ENCODE assay signal across 27 mouse cellular contexts in the genomic region with DNA sequence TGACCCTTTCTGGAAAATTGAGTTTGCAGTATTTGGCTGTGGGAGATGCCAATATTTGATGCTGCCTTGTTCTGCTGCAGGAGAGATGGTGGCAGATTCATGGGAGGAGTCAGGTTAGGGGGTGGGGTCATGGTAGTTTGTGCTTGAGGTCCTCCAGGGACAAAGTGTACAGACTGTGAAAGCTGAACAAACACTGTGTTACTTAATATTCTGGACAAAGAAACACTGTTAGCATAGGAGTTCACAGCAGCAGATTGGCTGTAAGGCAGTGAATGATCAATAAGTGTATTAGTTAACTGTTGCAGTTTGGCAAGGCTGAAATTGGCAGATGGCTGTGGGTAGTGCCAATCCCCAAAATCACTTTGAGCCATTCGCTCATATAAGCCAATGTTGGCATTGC. TPM values are rescaled to one million over a fixed set of nuclear protein-coding genes. Genes with fewer than 3 reads are reported as not detected.
DNase-seq lines count a peak whose midpoint lies in the region; ATAC-seq and TF ChIP-seq lines count a peak whose summit lies in the region.
"Had no signal": no experiment of that assay in that cellular context is flagged by ENCODE, and none has a peak within 500 bp of the region (broad histone marks: within the 10 kb centered on the region; RNA-seq: fewer than 3 reads in every experiment).

No protein-coding gene starts in this region.

- no peaks in the 10 kb centered on the region for H3K36me3 ChIP-seq in liver, adult 2 months (ENCODE audit: control insufficient read depth, insufficient read depth, low read length)
- no peaks in the 10 kb centered on the region for H3K36me3 ChIP-seq in liver, embryonic 11.5 days (ENCODE audit: control insufficient read depth, insufficient read depth, low read length)
- H3K36me3 ChIP-seq in liver, embryonic 15.5 days (replicated peaks) = no peaks in the 10 kb centered on the region
- H3K36me3 ChIP-seq in liver, embryonic 16.5 days (ENCODE audit: control insufficient read depth, insufficient read depth) = no peaks in the 10 kb centered on the region
- H3K36me3 ChIP-seq: embryonic facial prominence, embryonic 13.5 days; embryonic facial prominence, embryonic 15.5 days; forebrain, embryonic 10.5 days; forebrain, embryonic 12.5 days had no signal

- H3K4me3 ChIP-seq in liver, adult 2 months (ENCODE audit: insufficient read depth, low read depth, low read length) = no peak overlapping the region
- H3K4me3 ChIP-seq in liver, embryonic 11.5 days (ENCODE audit: low read depth, low read length) = no peak overlapping the region
- no peak overlapping the region for H3K4me3 ChIP-seq in liver, embryonic 15.5 days (replicated peaks)
- H3K4me3 ChIP-seq in liver, embryonic 16.5 days (ENCODE audit: low read depth, low read length) = no peak overlapping the region
- H3K4me3 ChIP-seq: embryonic facial prominence, embryonic 13.5 days; embryonic facial prominence, embryonic 15.5 days; erythroblast, embryonic 14.5 days; forebrain, embryonic 10.5 days; forebrain, embryonic 12.5 days had no signal

- no peak overlapping the region for H3K9ac ChIP-seq in liver, adult 2 months (ENCODE audit: low read depth, low read length)
- H3K9ac ChIP-seq in liver, embryonic 11.5 days (ENCODE audit: low read depth, low read length) = no peak overlapping the region
- no peak overlapping the region for H3K9ac ChIP-seq in liver, embryonic 15.5 days
- H3K9ac ChIP-seq in liver, embryonic 16.5 days (ENCODE audit: low read depth, low read length) = no peak overlapping the region
- H3K9ac ChIP-seq: embryonic facial prominence, embryonic 13.5 days; embryonic facial prominence, embryonic 15.5 days; forebrain, embryonic 12.5 days had no signal

- H3K79me2 ChIP-seq in liver, adult 2 months (ENCODE audit: control insufficient read depth, insufficient read depth, low read length) = no peaks in the 10 kb centered on the region

- no peak overlapping the region for H3K4me2 ChIP-seq in liver, embryonic 11.5 days
- H3K4me2 ChIP-seq in liver, embryonic 15.5 days = no peak overlapping the region
- no peak overlapping the region for H3K4me2 ChIP-seq in liver, embryonic 16.5 days (ENCODE audit: low read depth, low read length)
- H3K4me2 ChIP-seq: embryonic facial prominence, embryonic 13.5 days; embryonic facial prominence, embryonic 15.5 days; forebrain, embryonic 12.5 days had no signal

- DNase-seq in liver, adult 2 months (ENCODE audit: extremely low read depth, low read depth, low spot score) = peak; percentile 88
- DNase-seq in liver, embryonic 11.5 days (ENCODE audit: low spot score) = no peak
- no peak for DNase-seq in liver
- no peak for DNase-seq in spleen, adult 12 weeks (ENCODE audit: low spot score)
- no peak for DNase-seq in cerebellum, adult 8-10 months
- DNase-seq: adrenal gland, adult 2 months; adrenal gland, postnatal 25 days; cerebellum, adult 11-12 months; cerebellum, adult 2 months; cerebellum, adult 9-11 months; cerebellum, postnatal 14 days; cerebellum, postnatal 36 days; embryo, embryonic 11 days had no signal

- no peak overlapping the region for H3K27ac ChIP-seq in liver, adult 2 months (replicated peaks; ENCODE audit: insufficient read depth, low read depth, low read length)
- H3K27ac ChIP-seq in liver, embryonic 11.5 days (ENCODE audit: low read depth, low read length) = no peak overlapping the region
- H3K27ac ChIP-seq in liver, embryonic 15.5 days (replicated peaks) = no peak overlapping the region
- no peak overlapping the region for H3K27ac ChIP-seq in liver, embryonic 16.5 days (ENCODE audit: low read length)
- H3K27ac ChIP-seq: embryonic facial prominence, embryonic 13.5 days; embryonic facial prominence, embryonic 15.5 days; forebrain, embryonic 10.5 days; forebrain, embryonic 12.5 days had no signal

- 0 out of 2 replicates have a peak, but pooled peaks cover 3% of the 10 kb centered on the region for H3K9me3 ChIP-seq in liver, embryonic 11.5 days (ENCODE audit: control insufficient read depth, low read length)
- H3K9me3 ChIP-seq in liver, embryonic 15.5 days (replicated peaks) = no peaks in the 10 kb centered on the region
- H3K9me3 ChIP-seq in liver, embryonic 16.5 days (replicated peaks; ENCODE audit: control insufficient read depth, low read length) = no peaks in the 10 kb centered on the region

- ATAC-seq in liver, embryonic 11.5 days (replicated peaks; ENCODE audit: low FRiP score) = no peak
- peak; percentile 75 for ATAC-seq in liver, embryonic 15.5 days (ENCODE audit: insufficient read depth)
- peak; percentile 78 for ATAC-seq in liver, embryonic 16.5 days (ENCODE audit: low read depth)
- ATAC-seq: forebrain, embryonic 14.5 days; forebrain, embryonic 16.5 days had no signal

- TF ChIP-seq CTCF in liver, adult 2 months (IDR thresholded peaks at IDR 0.05; ENCODE audit: low read depth, low read length) = no peak

- no peaks in the 10 kb centered on the region for H3K4me1 ChIP-seq in liver, adult 2 months (ENCODE audit: control insufficient read depth, insufficient read depth, low read length)
- no peaks in the 10 kb centered on the region for H3K4me1 ChIP-seq in liver, embryonic 11.5 days (replicated peaks; ENCODE audit: control insufficient read depth, insufficient read depth, low read length)
- 0 out of 2 replicates have a peak, but pooled peaks cover 2% of the 10 kb centered on the region for H3K4me1 ChIP-seq in liver, embryonic 15.5 days (replicated peaks)
- H3K4me1 ChIP-seq in liver, embryonic 16.5 days (ENCODE audit: control insufficient read depth, low read depth, low read length) = no peaks in the 10 kb centered on the region
- H3K4me1 ChIP-seq: embryonic facial prominence, embryonic 13.5 days; embryonic facial prominence, embryonic 15.5 days; forebrain, embryonic 10.5 days; forebrain, embryonic 12.5 days had no signal

- TF ChIP-seq POLR2A in liver, adult 2 months (IDR thresholded peaks at IDR 0.05; ENCODE audit: extremely low read depth, insufficient read depth, low read length) = no peak

- H3K27me3 ChIP-seq in liver, adult 2 months (ENCODE audit: control insufficient read depth, insufficient read depth, low read length) = peaks cover 7% of the 10 kb centered on the region; the same call in 1 of the 2 replicates
- H3K27me3 ChIP-seq in liver, embryonic 11.5 days (replicated peaks; ENCODE audit: control insufficient read depth, insufficient read depth, low read length) = no peaks in the 10 kb centered on the region
- no peaks in the 10 kb centered on the region for H3K27me3 ChIP-seq in liver, embryonic 15.5 days
- no peaks in the 10 kb centered on the region for H3K27me3 ChIP-seq in liver, embryonic 16.5 days (ENCODE audit: control insufficient read depth, insufficient read depth, low read depth, low read length)
- H3K27me3 ChIP-seq: embryonic facial prominence, embryonic 13.5 days; embryonic facial prominence, embryonic 15.5 days; forebrain, embryonic 12.5 days had no signal

- WGBS in liver, adult 2 months = 29% methylated on average over 1 of the region's 1 CpGs
- 68% methylated on average over 1 of the region's 1 CpGs for WGBS in liver, embryonic 11.5 days
- WGBS in liver, embryonic 15.5 days (ENCODE audit: insufficient replicate concordance) = 54% methylated on average over 1 of the region's 1 CpGs
- 50% methylated on average over 1 of the region's 1 CpGs for WGBS in liver, embryonic 16.5 days (ENCODE audit: insufficient replicate concordance)

RNA-seq across cellular contexts. Expression of gene Sult2a1, which starts 23.3 kb away (rescaled TPM):
- total RNA-seq in liver, adult 2 months (2014; rRNA removed) = 14.4 and 191 TPM in 2 replicates
- polyA plus RNA-seq in liver, adult 2 months (2012; rRNA removed) = 10.0 and 83.8 TPM in 2 replicates
- 0.18 TPM in 1 of 2 replicates, not detected in the other for polyA plus RNA-seq in liver, embryonic 11.5 days (2014; fragmentation: Nextera tagmentation; extraction: Ambion mirVana)
- 4.0 and 5.8 TPM in 2 replicates for polyA plus RNA-seq in liver, embryonic 15.5 days (2015; fragmentation: Nextera tagmentation; extraction: Ambion mirVana)
- 3.0 and 4.2 TPM in 2 replicates for polyA plus RNA-seq in liver, embryonic 16.5 days (2015; fragmentation: Nextera tagmentation; extraction: Ambion mirVana)
- total RNA-seq: adrenal gland, postnatal 25 days; common myeloid progenitor, adult 5-6 weeks; ES-E14; MEL had no signal
- polyA plus RNA-seq: adrenal gland, adult 2 months; C2C12; cerebellum, adult 2 months; embryonic facial prominence, embryonic 11.5 days; embryonic facial prominence, embryonic 13.5 days; embryonic facial prominence, embryonic 15.5 days; erythroblast, embryonic 14.5 days; forebrain, embryonic 10.5 days; forebrain, embryonic 12.5 days; forebrain, embryonic 14.5 days; forebrain, embryonic 16.5 days had no signal
